Mouse (Mus musculus) heart, adult 2 months (tissue): ENCODE results near the gene Ell2.

Source experiments
- CTCF ChIP-seq: fragments of 200-600 bp; IDR thresholded peaks from 2 replicates; pipeline ENCODE4 v1.8.1; 2022; ENCODE audit warnings: antibody characterized with exemption, mild to moderate bottlenecking, moderate library complexity
- EP300 ChIP-seq: fragments of 200-500 bp; IDR thresholded peaks from 2 replicates; pipeline ENCODE4 v1.6.1; 2011; ENCODE audit warnings: low read depth, low read length, control low read depth; ENCODE audit not compliant: insufficient read depth

GRCm38 (mm10) chr13:75708637-75709002, 2.1 kb downstream of the Ell2 start:
- TF ChIP-seq CTCF (no peak), EP300 (no peak)
